Mouse (Mus musculus) myocyte (in vitro differentiated cells): ENCODE data around the gene Numa1. TPM values are rescaled to one million over a fixed set of nuclear protein-coding genes. Genes with fewer than 3 reads are reported as not detected.

ENCODE experiments used
- H3K27me3 ChIP-seq: one replicate; pipeline ENCODE4 v1.6.1; 2011; ENCODE audit not compliant: control insufficient read depth, insufficient read depth, insufficient read length
- H3K36me3 ChIP-seq: one replicate; pipeline ENCODE4 v1.6.1; 2011; ENCODE audit not compliant: control insufficient read depth, insufficient read depth
- H3K4me2 ChIP-seq: one replicate; pipeline ENCODE4 v1.6.1; 2011; ENCODE audit warnings: low read depth, control low read depth
- H3K4me3 ChIP-seq: one replicate; pipeline ENCODE4 v1.5.1; 2011; ENCODE audit warnings: mild to moderate bottlenecking, control low read depth, moderate library complexity
- H3K79me2 ChIP-seq: one replicate; pipeline ENCODE4 v1.6.1; 2011; ENCODE audit not compliant: control insufficient read depth, insufficient read depth
- H3ac ChIP-seq: one replicate; pipeline ENCODE4 v1.6.1; 2011; ENCODE audit not compliant: control insufficient read depth, insufficient read length
- CEBPB ChIP-seq: IDR thresholded peaks from 2 replicates; pipeline ENCODE4 v1.6.1; 2011; ENCODE audit warnings: mild to moderate bottlenecking, moderate library complexity; ENCODE audit not compliant: poor library complexity, insufficient read depth, severe bottlenecking
- E2F4 ChIP-seq: IDR thresholded peaks from one replicate; pipeline ENCODE4 v1.6.1; 2011; ENCODE audit warnings: mild to moderate bottlenecking, control low read depth, moderate library complexity; ENCODE audit not compliant: insufficient read depth
- MAX ChIP-seq: IDR thresholded peaks from one replicate; pipeline ENCODE4 v1.6.1; 2011; ENCODE audit warnings: low read depth, mild to moderate bottlenecking, control low read depth
- MYOD1 ChIP-seq, 3 experiments: IDR thresholded peaks; one replicate each; pipeline ENCODE4 v1.6.1; 2011; ENCODE audit warnings: control low read depth in 2 of 3, low read depth in 2 of 3, mild to moderate bottlenecking in 2 of 3, moderate library complexity in 1 of 3; ENCODE audit not compliant: insufficient read length in 2 of 3, control insufficient read depth in 1 of 3
- MYOG ChIP-seq, 3 experiments: IDR thresholded peaks; one replicate each; pipeline ENCODE4 v1.6.1; 2011; ENCODE audit warnings: control low read depth in 2 of 3, low read depth in 2 of 3, mild to moderate bottlenecking in 2 of 3; ENCODE audit not compliant: insufficient read length in 2 of 3, control insufficient read depth in 1 of 3, insufficient read depth in 1 of 3
- POLR2A ChIP-seq: IDR thresholded peaks from one replicate; pipeline ENCODE4 v1.6.1; 2011; ENCODE audit warnings: low read depth, mild to moderate bottlenecking, control low read depth, moderate library complexity; ENCODE audit not compliant: insufficient read length
- POLR2AphosphoS2 ChIP-seq: IDR thresholded peaks from one replicate; pipeline ENCODE4 v1.6.1; 2011; ENCODE audit warnings: low read depth, control low read depth; ENCODE audit not compliant: insufficient read length
- REST ChIP-seq: IDR thresholded peaks from one replicate; pipeline ENCODE4 v1.6.1; 2011; ENCODE audit warnings: mild to moderate bottlenecking, control low read depth, moderate library complexity; ENCODE audit not compliant: insufficient read depth, insufficient read length
- SRF ChIP-seq: IDR thresholded peaks from one replicate; pipeline ENCODE4 v1.6.1; 2011; ENCODE audit warnings: low read depth; ENCODE audit not compliant: control insufficient read depth, insufficient read length
- TCF12 ChIP-seq: IDR thresholded peaks from one replicate; pipeline ENCODE4 v1.6.1; 2011; ENCODE audit warnings: mild to moderate bottlenecking, control low read depth; ENCODE audit not compliant: poor library complexity, insufficient read depth, severe bottlenecking
- TCF3 ChIP-seq: IDR thresholded peaks from one replicate; pipeline ENCODE4 v1.6.1; 2011; ENCODE audit warnings: low read depth, control low read depth; ENCODE audit not compliant: insufficient read length
- USF1 ChIP-seq: IDR thresholded peaks from one replicate; pipeline ENCODE4 v1.6.1; 2011; ENCODE audit warnings: low read depth, mild to moderate bottlenecking, control low read depth, moderate library complexity
- polyA plus RNA-seq: library from polyadenylated mRNA; unstranded; fragments of >200 nt; fragmentation: generic; extraction: Trizol; gene quantifications from one replicate; pipeline ENCODE4 v1.2.1, GENCODE M21; 2012; ENCODE audit warnings: missing spikeins

Numa1 gene
- polyA plus RNA-seq, 1 experiment = 60.3 TPM

GRCm38 (mm10) chr7:101905561-101906286, 28.2 kb upstream of the Numa1 start, which contains the start of gene Lamtor1:
Lamtor1 (plus strand) TSS chr7:101905904.
- Histone ChIP-seq H3K79me2 (peaks cover 27% of the 10 kb centered on the region), H3K27me3 (no peaks in the 10 kb centered on the region), H3K4me3 (peak within 1 kb of the TSS; percentile 93), H3ac (peak within 1 kb of the TSS; percentile 38), H3K36me3 (no peaks in the 10 kb centered on the region), H3K4me2 (peak within 1 kb of the TSS; percentile 97)
- TF ChIP-seq CEBPB (no peak), POLR2A (peak; percentile 83), TCF3 (no peak), POLR2AphosphoS2 (peak; percentile 91), TCF12 (no peak), MYOG (IDR thresholded peaks at IDR 0.05; ENCODE audit: control insufficient read depth in 1 of 3, insufficient read depth in 1 of 3, insufficient read length in 2 of 3, low read depth in 2 of 3) (peak in 1 of 3 experiments; percentile 3), SRF (peak; percentile 95), MAX (no peak), USF1 (peak; percentile 100), REST (no peak), E2F4 (no peak), MYOD1 (IDR thresholded peaks at IDR 0.05; ENCODE audit: control insufficient read depth in 1 of 3, insufficient read length in 2 of 3, low read depth in 2 of 3) (no peak)

DNA sequence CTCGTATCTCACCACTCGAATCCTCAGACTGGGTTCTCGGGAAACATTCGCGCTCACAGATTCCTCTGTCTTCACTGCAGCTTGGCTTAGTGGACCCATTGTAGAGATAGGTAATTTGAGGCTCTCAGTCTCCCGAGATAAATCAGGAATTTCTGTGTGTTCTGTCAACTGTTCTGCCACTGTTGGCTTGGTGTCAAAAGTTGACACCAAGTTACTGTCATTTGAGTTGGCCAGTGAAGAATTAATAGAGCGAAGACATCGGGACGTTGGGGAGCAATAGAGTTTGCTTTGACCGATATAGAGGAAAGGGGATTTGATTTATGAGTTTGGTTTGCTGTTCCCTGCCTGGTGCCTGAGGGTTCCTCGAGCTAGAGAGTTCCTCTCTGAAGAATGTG, 27.6 kb upstream of the Numa1 start, which contains the start of gene Tomt:
Gene Tomt, minus strand, starts transcription at position 73 of the 395 bp plus-strand sequence.
- H3ac ChIP-seq = peak within 1 kb of the TSS; percentile 38
- peak within 1 kb of the TSS; percentile 93 for H3K4me3 ChIP-seq
- no peak for TF ChIP-seq MYOG (IDR thresholded peaks at IDR 0.05; ENCODE audit: control insufficient read depth in 1 of 3, insufficient read depth in 1 of 3, insufficient read length in 2 of 3, low read depth in 2 of 3)
- no peak for TF ChIP-seq USF1
- TF ChIP-seq MYOD1 (IDR thresholded peaks at IDR 0.05; ENCODE audit: control insufficient read depth in 1 of 3, insufficient read length in 2 of 3, low read depth in 2 of 3) = no peak
- no peaks in the 10 kb centered on the region for H3K27me3 ChIP-seq
- no peaks in the 10 kb centered on the region for H3K36me3 ChIP-seq
- H3K79me2 ChIP-seq = peaks cover 27% of the 10 kb centered on the region
- H3K4me2 ChIP-seq = peak within 1 kb of the TSS; percentile 97

DNA sequence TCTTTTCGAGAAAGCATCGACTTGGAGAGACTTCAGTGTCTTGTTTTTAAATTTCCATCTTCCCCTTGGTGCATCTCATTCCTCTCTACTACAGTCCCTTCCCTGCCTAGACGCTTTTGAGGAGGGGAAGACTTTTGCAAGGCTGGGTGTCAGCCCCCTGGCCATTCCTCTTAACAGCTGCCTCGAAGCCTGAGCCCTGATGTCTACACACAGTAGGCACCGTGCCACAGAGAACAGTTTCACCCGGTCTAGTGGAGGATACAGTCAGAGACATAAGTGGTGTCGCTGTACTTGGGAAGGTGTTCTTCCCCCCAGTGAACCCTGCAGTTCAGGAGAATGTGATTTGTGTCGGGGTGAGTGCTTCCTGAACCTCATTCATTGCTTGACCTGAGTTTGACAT, 27.2 kb upstream of the Numa1 start:
- no peak for TF ChIP-seq POLR2AphosphoS2
- no peak for TF ChIP-seq USF1
- TF ChIP-seq POLR2A = no peak
- TF ChIP-seq CEBPB = no peak
- no peak for TF ChIP-seq SRF
- TF ChIP-seq MYOD1 (IDR thresholded peaks at IDR 0.05; ENCODE audit: control insufficient read depth in 1 of 3, insufficient read length in 2 of 3, low read depth in 2 of 3) = no peak
- TF ChIP-seq TCF3 = no peak
- no peak for TF ChIP-seq MYOG (IDR thresholded peaks at IDR 0.05; ENCODE audit: control insufficient read depth in 1 of 3, insufficient read depth in 1 of 3, insufficient read length in 2 of 3, low read depth in 2 of 3)
- TF ChIP-seq TCF12 = no peak
- no peak for TF ChIP-seq E2F4
- TF ChIP-seq MAX = no peak
- TF ChIP-seq REST = no peak
- Histone ChIP-seq H3K27me3 (no peaks in the 10 kb centered on the region), H3K79me2 (peaks cover 27% of the 10 kb centered on the region), H3ac (peak overlapping the region; percentile 38), H3K36me3 (no peaks in the 10 kb centered on the region), H3K4me3 (peak overlapping the region; percentile 93), H3K4me2 (peak overlapping the region; percentile 95)

DNA sequence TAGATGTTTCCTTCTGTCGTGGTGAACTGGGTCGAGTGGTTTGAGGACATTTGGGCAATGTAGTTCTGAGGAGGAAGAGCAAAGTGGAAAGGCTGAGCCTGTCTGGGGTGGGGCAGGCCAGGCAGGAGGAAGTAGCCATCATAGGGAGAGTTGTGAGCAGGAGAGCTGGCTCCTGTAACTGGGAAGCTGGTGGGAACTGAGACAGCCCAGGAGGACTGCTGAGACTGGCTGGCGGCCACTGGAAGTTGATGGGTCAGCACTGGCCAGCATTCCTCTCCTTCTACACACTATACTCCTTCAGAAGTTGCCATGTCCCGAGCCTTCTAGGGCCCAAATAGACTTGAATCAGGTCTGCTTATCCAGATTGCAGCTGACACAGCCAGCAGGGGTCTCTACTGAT, 25.5 kb upstream of the Numa1 start:
- Histone ChIP-seq H3K4me2 (peak overlapping the region; percentile 34), H3K36me3 (peaks cover 11% of the 10 kb centered on the region), H3K4me3 (no peak overlapping the region), H3ac (no peak overlapping the region), H3K79me2 (peaks cover 27% of the 10 kb centered on the region), H3K27me3 (no peaks in the 10 kb centered on the region)
- no peak for TF ChIP-seq REST
- TF ChIP-seq POLR2AphosphoS2 = no peak
- no peak for TF ChIP-seq MYOD1 (IDR thresholded peaks at IDR 0.05; ENCODE audit: control insufficient read depth in 1 of 3, insufficient read length in 2 of 3, low read depth in 2 of 3)
- no peak for TF ChIP-seq POLR2A
- no peak for TF ChIP-seq TCF12
- TF ChIP-seq TCF3 = no peak
- TF ChIP-seq CEBPB = no peak
- TF ChIP-seq E2F4 = no peak
- TF ChIP-seq MYOG (IDR thresholded peaks at IDR 0.05; ENCODE audit: control insufficient read depth in 1 of 3, insufficient read depth in 1 of 3, insufficient read length in 2 of 3, low read depth in 2 of 3) = no peak
- no peak for TF ChIP-seq SRF
- TF ChIP-seq MAX = no peak
- TF ChIP-seq USF1 = no peak
